Mouse (Mus musculus) midbrain, embryonic 12.5 days (tissue): Measurements from ENCODE around the gene Tppp2. TPM values are rescaled to one million over a fixed set of nuclear protein-coding genes. Genes with fewer than 3 reads are reported as not detected.

Experiments
- ATAC-seq: fragments of 200-750 bp; cut with Nextera tagmentation; 2 replicates; pipeline ENCODE4 v1.8.0; 2017; ENCODE audit warnings: low read depth, moderate TSS enrichment, moderate library complexity; ENCODE audit not compliant: low FRiP score
- H3K27ac ChIP-seq: fragments of 300-500 bp; sonication (generic); replicated peaks from 2 replicates; pipeline ENCODE4 v1.5.1; 2016; ENCODE audit warnings: mild to moderate bottlenecking
- H3K27me3 ChIP-seq: fragments of 300-500 bp; sonication (generic); 2 replicates; pipeline ENCODE4 v1.6.1; 2016; ENCODE audit warnings: mild to moderate bottlenecking
- H3K36me3 ChIP-seq: fragments of 300-500 bp; sonication (generic); 2 replicates; pipeline ENCODE4 v1.6.1; 2016
- H3K4me1 ChIP-seq: fragments of 300-500 bp; sonication (generic); 2 replicates; pipeline ENCODE4 v1.6.1; 2016
- H3K4me2 ChIP-seq: fragments of 300-500 bp; sonication (generic); replicated peaks from 2 replicates; pipeline ENCODE4 v1.6.1; 2016; ENCODE audit warnings: mild to moderate bottlenecking, moderate library complexity
- H3K4me3 ChIP-seq: fragments of 300-500 bp; sonication (generic); 2 replicates; pipeline ENCODE4 v1.5.1; 2016; ENCODE audit warnings: mild to moderate bottlenecking
- H3K9ac ChIP-seq: fragments of 300-500 bp; sonication (generic); replicated peaks from 2 replicates; pipeline ENCODE4 v1.6.1; 2016; ENCODE audit warnings: mild to moderate bottlenecking, moderate library complexity
- H3K9me3 ChIP-seq: fragments of 300-500 bp; sonication (generic); 2 replicates; pipeline ENCODE4 v1.6.1; 2016; ENCODE audit warnings: mild to moderate bottlenecking
- WGBS: fragments of 180-500 bp; shearing (Covaris S2); methylation state at CpG from one replicate; pipeline ENCODE4 v1.1.7; 2016; 5-methylcytosine and 5-hydroxymethylcytosine counted together
- polyA plus RNA-seq: library from polyadenylated mRNA; unstranded; fragments of >200 nt; fragmentation: Nextera tagmentation; extraction: Ambion mirVana; gene quantifications from 2 replicates; pipeline ENCODE4 v1.2.1, GENCODE M21; 2016

Gene Tppp2
- polyA plus RNA-seq, 1 experiment from 2014 or later = not detected

GRCm38 (mm10) chr14:51929968-51930367 is 11.7 kb downstream of the Tppp2 start:
- Histone ChIP-seq H3K4me2 (no peak overlapping the region), H3K4me1 (no peaks in the 10 kb centered on the region), H3K27me3 (0 out of 2 replicates have a peak, but pooled peaks cover 4% of the 10 kb centered on the region), H3K9ac (no peak overlapping the region), H3K27ac (no peak overlapping the region), H3K9me3 (no peaks in the 10 kb centered on the region), H3K4me3 (no peak overlapping the region), H3K36me3 (no peaks in the 10 kb centered on the region)
- ATAC-seq = no peak
- WGBS = 74% methylated on average over 9 of the region's 9 CpGs

DNA sequence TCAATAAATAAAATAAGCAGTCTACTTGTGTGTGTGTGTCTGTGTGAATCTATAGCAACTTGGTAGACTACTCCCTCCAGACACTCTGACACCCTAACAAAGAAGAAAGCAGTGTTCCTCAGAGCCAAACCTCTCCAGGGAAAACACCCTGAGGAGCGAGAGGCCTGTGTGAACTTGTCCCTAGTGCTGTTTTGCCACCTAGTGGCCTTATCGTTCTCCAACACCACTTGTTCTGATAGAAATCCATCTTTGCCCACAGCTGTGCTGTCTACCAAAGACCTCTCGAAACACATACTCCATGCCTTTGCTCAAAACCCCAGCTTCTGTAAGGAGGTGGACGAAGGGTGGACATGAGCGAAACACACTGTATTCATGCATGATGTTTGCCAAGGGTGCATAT is 12.6 kb downstream of the Tppp2 start:
- WGBS = 40% methylated on average over 5 of the region's 5 CpGs
- Histone ChIP-seq H3K4me3 (no peak overlapping the region), H3K9me3 (no peaks in the 10 kb centered on the region), H3K9ac (no peak overlapping the region), H3K36me3 (no peaks in the 10 kb centered on the region), H3K4me1 (no peaks in the 10 kb centered on the region), H3K27ac (no peak overlapping the region), H3K4me2 (no peak overlapping the region), H3K27me3 (0 out of 2 replicates have a peak, but pooled peaks cover 4% of the 10 kb centered on the region)
- ATAC-seq = peak; percentile 65

DNA sequence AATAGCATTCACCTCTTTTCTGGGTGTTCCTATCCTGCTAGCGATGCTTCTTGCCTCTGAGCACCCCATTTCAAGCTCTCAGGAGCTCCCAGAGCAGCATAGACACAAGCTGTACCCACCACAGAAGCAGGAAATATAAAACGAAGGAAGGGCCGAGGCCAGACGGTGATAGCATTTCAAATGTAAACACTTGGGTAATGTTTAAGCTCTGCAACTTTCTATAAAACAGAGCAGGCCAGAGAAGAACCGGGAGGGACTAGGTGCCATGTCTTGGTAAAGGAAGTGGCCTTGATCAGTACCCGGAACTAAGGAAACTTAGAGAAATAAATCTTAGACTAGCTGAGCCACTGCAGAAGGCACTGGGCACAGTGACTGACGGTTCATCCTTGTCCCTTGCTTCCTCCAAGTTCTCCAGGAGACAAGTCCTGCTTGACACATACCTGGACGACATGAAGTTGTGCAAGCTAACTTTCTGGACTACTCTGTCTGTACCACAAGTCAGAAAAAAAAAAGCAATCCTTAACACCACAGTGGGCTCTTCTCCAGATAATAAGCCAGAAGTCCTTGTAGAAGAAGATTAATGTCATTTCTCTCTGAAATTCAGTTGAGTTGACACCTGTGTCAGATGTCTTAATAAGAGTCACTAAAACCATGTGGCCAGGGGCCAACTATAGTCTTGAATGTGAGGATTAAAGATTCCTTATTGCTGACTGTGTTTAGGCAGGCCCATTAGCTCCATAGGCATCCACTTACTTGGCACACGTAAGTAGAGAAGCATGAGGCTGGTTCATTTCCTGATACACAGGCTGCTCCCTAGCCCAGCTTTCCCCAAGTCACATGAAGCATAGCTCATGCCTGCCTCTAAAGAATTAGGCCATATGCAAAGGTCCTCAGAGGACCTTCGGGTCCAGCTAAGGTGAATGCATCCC is 14.1 kb downstream of the Tppp2 start:
- Histone ChIP-seq H3K4me2 (no peak overlapping the region), H3K27me3 (0 out of 2 replicates have a peak, but pooled peaks cover 4% of the 10 kb centered on the region), H3K4me1 (no peaks in the 10 kb centered on the region), H3K27ac (no peak overlapping the region), H3K36me3 (no peaks in the 10 kb centered on the region), H3K4me3 (no peak overlapping the region), H3K9ac (no peak overlapping the region), H3K9me3 (no peaks in the 10 kb centered on the region)
- WGBS = 78% methylated on average over 10 of the region's 10 CpGs
- no peak for ATAC-seq

DNA sequence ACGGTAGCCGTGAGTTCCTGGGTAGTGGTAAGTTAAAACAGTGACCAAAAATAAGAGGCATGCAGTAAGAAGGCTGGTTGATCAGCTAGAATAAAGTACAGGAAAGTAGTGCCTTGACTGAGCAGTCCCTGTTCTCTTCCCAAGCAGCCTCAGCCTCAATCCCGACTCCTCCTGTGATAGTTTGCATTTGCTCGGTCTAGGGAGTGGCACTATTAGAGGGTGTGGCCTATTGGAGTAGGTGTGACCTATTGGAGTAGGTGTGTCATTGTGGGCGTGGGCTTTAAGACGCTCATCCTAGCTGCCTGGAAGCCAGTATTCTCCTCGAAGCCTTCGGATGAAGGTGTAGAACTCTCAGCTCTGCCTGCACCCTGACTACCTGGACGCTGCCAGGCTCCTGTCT is 20.8 kb downstream of the Tppp2 start:
- Histone ChIP-seq H3K4me1 (no peaks in the 10 kb centered on the region), H3K9me3 (no peaks in the 10 kb centered on the region), H3K27me3 (no peaks in the 10 kb centered on the region), H3K4me3 (no peak overlapping the region), H3K9ac (no peak overlapping the region), H3K27ac (no peak overlapping the region), H3K4me2 (no peak overlapping the region), H3K36me3 (no peaks in the 10 kb centered on the region)
- 87% methylated on average over 9 of the region's 9 CpGs for WGBS
- ATAC-seq = no peak

- Histone ChIP-seq H3K27me3 (no peaks in the 10 kb centered on the region), H3K36me3 (no peaks in the 10 kb centered on the region), H3K4me2 (no peak overlapping the region), H3K4me3 (no peak overlapping the region), H3K4me1 (no peaks in the 10 kb centered on the region), H3K9me3 (no peaks in the 10 kb centered on the region), H3K9ac (no peak overlapping the region), H3K27ac (no peak overlapping the region)
- ATAC-seq = no peak
- WGBS = 49% methylated on average over 8 of the region's 8 CpGs
Observed at GRCm38 (mm10) chr14:51940944-51941560, 22.8 kb downstream of the Tppp2 start.

DNA sequence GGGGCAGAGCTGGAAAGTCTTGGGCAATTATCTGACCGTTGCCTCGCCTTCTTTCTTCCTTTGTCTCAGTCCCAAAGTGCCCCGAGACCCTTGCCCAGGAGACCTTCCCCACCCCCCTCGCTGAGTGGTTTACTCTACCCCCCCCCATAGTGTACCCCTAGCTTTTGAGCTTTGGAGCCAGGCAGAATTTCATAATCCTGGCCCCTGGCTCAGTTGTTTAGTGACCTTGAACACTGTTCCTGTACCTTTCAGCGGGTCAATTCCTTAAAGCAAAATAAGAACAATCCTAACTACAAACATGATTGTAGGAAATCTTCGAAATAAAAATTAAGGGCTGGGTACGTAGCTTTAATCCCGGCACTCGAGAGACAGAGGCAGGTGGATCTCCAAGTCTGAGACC is 23.4 kb downstream of the Tppp2 start:
- H3K4me3 ChIP-seq = no peak overlapping the region
- 62% methylated on average over 9 of the region's 9 CpGs for WGBS
- H3K27ac ChIP-seq = no peak overlapping the region
- no peaks in the 10 kb centered on the region for H3K4me1 ChIP-seq
- no peaks in the 10 kb centered on the region for H3K36me3 ChIP-seq
- no peak overlapping the region for H3K4me2 ChIP-seq
- no peak for ATAC-seq
- no peaks in the 10 kb centered on the region for H3K27me3 ChIP-seq
- no peak overlapping the region for H3K9ac ChIP-seq
- H3K9me3 ChIP-seq = no peaks in the 10 kb centered on the region

- WGBS = 76% methylated on average over 7 of the region's 7 CpGs
Observed at GRCm38 (mm10) chr14:51942236-51942635, 24.0 kb downstream of the Tppp2 start.

GRCm38 (mm10) chr14:51943336-51943735 is 25.1 kb downstream of the Tppp2 start:
- Histone ChIP-seq H3K27me3 (no peaks in the 10 kb centered on the region), H3K4me1 (no peaks in the 10 kb centered on the region), H3K9me3 (no peaks in the 10 kb centered on the region), H3K27ac (no peak overlapping the region), H3K4me2 (no peak overlapping the region), H3K36me3 (no peaks in the 10 kb centered on the region), H3K4me3 (no peak overlapping the region), H3K9ac (no peak overlapping the region)
- no peak for ATAC-seq
- 91% methylated on average over 6 of the region's 6 CpGs for WGBS

More at GRCm38 (mm10) chr14:51942236-51942635, 24.0 kb downstream of the Tppp2 start:
- H3K27me3 ChIP-seq = no peaks in the 10 kb centered on the region
- ATAC-seq = no peak
- no peak overlapping the region for H3K4me3 ChIP-seq
- no peaks in the 10 kb centered on the region for H3K36me3 ChIP-seq
- H3K4me2 ChIP-seq = no peak overlapping the region
- no peak overlapping the region for H3K9ac ChIP-seq
- no peaks in the 10 kb centered on the region for H3K9me3 ChIP-seq
- no peak overlapping the region for H3K27ac ChIP-seq
- no peaks in the 10 kb centered on the region for H3K4me1 ChIP-seq

GRCm38 (mm10) chr14:51960316-51960715 is 42.1 kb downstream of the Tppp2 start:
- 92% methylated on average over 2 of the region's 2 CpGs for WGBS
- ATAC-seq = no peak
- no peak overlapping the region for H3K4me2 ChIP-seq

DNA sequence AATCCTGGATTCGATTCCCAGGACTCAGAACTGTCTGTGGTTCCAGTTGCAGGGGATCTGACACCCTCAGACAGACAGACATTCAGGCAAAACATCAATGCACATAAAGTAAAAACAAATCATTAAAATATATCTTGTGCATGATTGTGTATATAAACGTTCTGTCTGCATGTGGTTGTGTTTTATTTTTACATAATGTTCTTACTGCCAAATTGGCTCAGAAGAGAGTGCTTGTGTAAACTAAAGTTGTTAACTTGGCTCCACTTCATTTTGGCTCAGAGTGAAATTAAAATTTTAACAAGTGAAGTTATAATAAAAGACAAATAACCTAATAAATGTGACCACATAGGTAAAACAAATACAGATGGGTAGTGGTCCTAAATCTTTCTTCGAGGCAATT is 49.2 kb downstream of the Tppp2 start:
- 84% methylated on average over 3 of the region's 3 CpGs for WGBS
- H3K36me3 ChIP-seq = no peaks in the 10 kb centered on the region
- no peak overlapping the region for H3K4me2 ChIP-seq
- no peak for ATAC-seq
- H3K4me1 ChIP-seq = no peaks in the 10 kb centered on the region
- no peak overlapping the region for H3K27ac ChIP-seq
- no peak overlapping the region for H3K4me3 ChIP-seq
- H3K9me3 ChIP-seq = no peaks in the 10 kb centered on the region
- H3K9ac ChIP-seq = no peak overlapping the region
- no peaks in the 10 kb centered on the region for H3K27me3 ChIP-seq

More at GRCm38 (mm10) chr14:51960316-51960715, 42.1 kb downstream of the Tppp2 start:
- Histone ChIP-seq H3K4me3 (no peak overlapping the region), H3K9ac (no peak overlapping the region), H3K36me3 (no peaks in the 10 kb centered on the region), H3K27me3 (no peaks in the 10 kb centered on the region), H3K4me1 (no peaks in the 10 kb centered on the region), H3K9me3 (0 out of 2 replicates have a peak, but pooled peaks cover 4% of the 10 kb centered on the region), H3K27ac (no peak overlapping the region)
